Mouse (Mus musculus): ENCODE results near the gene Slc35e1. TPM values are rescaled to one million over a fixed set of nuclear protein-coding genes. Genes with fewer than 3 reads are reported as not detected.

Slc35e1 gene
- total RNA-seq (2021), result 10 to 100 TPM; 54.9 to 55.8 TPM
- long read RNA-seq, experiment 1, full-length matches to known transcripts, result 58 of 73 reads
- long read RNA-seq, experiment 1, partial matches to known transcripts, result 3 of 73 reads
- long read RNA-seq, experiment 1, other reads (novel, unspliced or antisense), result 12 of 73 reads
- long read RNA-seq, experiment 2, full-length matches to known transcripts, result 41 of 55 reads
- long read RNA-seq, experiment 2, partial matches to known transcripts, result 8 of 55 reads
- long read RNA-seq, experiment 2, other reads (novel, unspliced or antisense), result 6 of 55 reads

DNA sequence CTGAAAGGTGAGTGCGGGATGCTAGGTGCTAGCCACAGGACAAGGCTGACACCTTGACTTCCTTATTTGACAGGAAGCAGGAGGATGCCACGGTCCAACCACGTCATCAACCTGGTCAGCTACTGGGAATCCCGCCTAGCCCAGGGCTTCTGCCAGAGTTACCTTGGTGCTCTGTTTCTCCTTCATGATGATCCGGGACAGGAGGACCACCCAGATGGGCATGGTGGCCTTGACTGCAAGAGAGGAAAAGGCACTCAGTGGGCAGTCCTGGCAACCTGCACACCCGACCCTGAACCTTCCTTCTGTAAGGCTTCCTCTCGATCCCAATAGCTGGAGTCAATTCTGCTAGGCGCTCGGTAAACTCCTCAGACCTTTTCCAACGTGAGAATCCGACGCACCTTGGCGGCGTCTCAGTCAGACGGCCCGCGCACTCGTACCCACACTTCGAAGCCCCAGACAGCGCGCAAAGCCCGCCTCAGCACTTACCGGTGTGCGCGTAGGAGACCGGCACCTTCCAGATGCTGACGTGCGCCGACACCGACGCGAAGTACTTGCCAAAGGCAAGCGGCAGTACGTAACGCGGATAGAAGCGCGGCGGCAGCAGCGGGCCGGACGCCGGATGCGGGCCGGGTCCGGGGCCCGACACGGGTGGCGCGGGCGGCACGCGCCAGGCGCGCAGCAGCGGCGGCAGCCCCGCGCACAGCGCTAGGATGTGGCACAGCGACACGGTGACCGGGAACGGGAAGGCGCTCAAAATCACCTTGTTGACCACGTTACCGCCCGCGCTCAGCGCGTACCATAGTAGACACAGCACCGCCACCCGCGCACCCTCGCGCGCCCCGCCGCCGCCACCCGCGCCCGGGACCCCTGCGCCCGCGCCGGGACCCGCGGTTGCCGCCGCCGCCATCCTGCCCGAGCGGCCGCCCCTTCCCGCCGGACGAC lies at the start of gene Slc35e1:
Gene Slc35e1, minus strand, starts transcription at position 935 of the 942 bp plus-strand sequence.
- peak; percentile 27 to 44 for DNase-seq (ENCODE audit: low spot score in 2 of 2)

DNA sequence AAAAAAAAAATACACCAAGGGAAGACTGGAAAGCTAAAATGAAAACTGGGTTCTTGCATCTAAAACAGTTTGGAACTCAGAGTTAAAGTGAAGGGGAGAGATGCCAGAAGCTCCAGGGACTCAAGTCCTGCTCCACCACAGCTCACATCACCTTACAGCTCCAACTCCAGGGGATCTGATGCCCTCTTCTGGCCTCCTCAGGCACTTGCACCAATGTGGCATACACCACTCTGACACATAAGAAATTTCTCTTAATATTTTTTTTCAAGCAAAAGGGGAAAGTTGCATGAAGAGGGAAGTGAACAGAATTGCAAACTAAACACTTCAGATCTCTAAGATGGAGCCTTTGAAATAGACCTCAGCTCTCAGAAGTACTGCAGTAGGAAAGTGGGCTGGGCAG lies 46.8 kb upstream of the Slc35e1 start:
- no peak for DNase-seq (ENCODE audit: low spot score in 2 of 2)

- no peak for DNase-seq (ENCODE audit: low spot score in 2 of 2)
Measured at GRCm38 (mm10) chr8:72534888-72535287, 42.5 kb upstream of the Slc35e1 start.

DNA sequence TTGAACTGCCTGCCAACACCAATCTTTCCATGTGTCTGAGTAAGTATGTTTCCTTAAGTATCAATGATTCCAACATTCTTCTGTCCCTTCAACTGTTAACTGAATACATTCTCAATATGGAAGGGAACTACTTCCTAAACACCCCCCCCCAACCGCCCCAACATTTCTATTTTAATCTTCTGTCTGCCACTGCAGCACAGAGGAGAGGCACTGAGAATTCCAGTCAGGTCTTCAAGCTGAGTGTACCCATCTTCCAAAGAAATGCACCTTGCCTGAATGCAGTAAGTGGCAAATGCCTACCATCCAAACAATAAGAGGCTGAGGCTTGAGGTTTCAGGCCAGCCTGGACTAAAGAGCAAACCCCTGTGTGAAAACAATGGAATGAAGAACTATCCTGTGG lies 39.7 kb upstream of the Slc35e1 start:
- no peak for DNase-seq (ENCODE audit: low spot score in 2 of 2)

DNA sequence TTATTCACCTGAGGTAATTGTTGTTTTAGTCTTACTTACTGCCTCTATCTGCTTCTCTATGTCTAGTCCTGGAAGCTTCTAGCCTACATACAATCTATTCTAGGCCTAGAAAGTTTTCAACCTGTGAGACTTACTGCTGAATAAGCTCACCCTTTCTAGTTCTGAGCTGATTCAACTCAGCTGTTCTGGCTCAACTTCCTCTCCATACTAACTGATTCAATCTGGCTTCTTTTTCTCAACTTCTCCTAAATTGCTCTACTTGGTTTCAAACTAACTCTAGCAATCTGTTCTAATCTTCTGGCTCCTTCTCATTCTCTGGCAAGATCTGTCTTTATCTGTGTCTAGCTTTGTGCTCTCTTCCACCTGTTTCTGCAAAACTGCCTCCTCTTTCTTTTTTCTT lies 29.5 kb upstream of the Slc35e1 start:
- DNase-seq (ENCODE audit: low spot score in 2 of 2), result no peak

DNA sequence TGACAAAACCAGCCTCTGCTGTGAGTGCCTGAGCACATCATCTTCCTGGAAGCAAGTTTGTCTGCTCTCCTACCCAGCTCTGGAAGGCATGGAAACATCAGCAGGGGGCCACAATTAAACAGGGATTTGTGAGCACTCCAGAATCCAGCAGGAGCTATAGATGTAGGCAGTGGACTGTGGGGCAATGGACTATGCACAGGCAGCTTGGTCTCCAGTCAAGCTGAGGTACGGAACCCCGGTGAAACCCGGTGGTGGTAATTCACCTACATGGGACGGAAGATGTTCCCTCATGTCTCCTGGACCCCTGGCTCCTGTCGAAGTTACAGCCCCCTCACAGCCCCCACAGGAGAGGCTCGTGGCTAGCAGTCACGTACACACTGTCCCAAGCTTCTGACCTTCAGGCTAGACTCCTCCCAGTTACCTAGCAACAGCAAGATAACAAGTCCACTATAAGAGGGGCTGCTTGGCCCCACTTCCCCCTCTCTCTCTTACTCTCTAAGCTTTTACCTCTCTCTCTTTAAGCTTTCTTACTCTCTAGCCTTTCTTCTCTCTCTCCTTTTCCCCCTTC lies 25.1 kb upstream of the Slc35e1 start:
- DNase-seq (ENCODE audit: low spot score in 2 of 2), result no peak

DNA sequence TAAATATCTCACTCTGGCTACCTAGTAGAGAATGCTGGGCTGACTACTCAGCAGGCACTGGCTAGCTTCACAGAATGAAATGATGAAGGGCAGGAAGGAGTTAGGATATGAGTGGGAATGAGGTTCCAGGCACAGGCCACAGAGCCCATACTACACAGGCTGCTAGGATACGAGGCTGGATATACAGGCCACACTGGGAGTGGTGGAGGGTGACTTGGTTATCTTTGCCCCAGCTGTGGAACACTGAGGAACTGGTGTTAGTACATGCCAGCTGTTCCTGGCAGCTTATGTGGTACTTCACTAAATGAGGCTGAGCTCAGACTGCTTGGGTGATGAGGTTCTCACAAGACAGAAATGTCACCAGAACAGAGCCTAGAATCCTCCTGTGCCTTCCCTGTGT lies 20.7 kb upstream of the Slc35e1 start:
- no peak for DNase-seq (ENCODE audit: low spot score in 2 of 2)

GRCm38 (mm10) chr8:72512648-72513047 lies 20.2 kb upstream of the Slc35e1 start:
- DNase-seq (ENCODE audit: low spot score in 2 of 2), result no peak

DNA sequence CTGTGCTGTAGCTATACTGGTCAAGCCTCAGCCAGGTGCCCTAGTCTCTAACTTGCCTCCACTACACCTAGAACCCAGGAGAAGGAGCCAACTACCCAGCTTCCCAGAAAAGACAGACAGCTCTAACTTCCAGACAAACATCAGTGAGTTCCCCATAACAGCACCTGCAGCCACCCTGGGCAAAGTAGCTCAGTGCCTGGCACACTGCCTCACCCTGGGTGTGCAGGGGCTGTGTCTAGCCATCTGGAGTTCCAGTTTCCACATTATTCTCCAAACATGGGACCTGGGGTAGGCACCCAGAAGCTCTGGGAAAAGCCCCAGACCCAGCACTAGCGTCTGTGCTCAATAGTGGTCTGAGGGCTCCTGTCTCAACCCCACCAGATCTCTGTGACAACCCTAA lies 15.1 kb upstream of the Slc35e1 start:
- DNase-seq (ENCODE audit: low spot score in 2 of 2), result no peak

- DNase-seq (ENCODE audit: low spot score in 2 of 2), result no peak
Measured at GRCm38 (mm10) chr8:72504637-72505314, 12.4 kb upstream of the Slc35e1 start.

DNA sequence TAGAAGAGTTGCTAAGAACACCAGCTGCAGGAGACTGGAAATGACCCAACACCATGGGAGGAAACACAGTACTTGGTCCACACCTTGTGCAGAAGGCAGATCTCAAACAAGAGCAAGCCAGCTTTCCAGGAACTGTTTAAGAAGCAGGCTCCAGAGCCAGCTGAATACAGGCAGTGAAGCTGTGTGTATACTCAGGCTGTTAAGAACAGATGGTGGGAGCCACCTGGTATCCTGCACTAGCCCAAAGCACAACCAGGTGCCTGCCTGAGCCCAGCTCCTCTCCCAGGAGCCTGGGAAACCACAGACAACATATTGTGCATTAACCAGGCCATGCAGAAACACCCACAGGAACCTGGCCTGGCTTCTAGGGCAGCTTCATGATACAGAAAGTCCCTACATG lies 11.7 kb upstream of the Slc35e1 start:
- peak in 1 of 2 experiments; percentile 41 for DNase-seq (ENCODE audit: low spot score in 2 of 2)

DNA sequence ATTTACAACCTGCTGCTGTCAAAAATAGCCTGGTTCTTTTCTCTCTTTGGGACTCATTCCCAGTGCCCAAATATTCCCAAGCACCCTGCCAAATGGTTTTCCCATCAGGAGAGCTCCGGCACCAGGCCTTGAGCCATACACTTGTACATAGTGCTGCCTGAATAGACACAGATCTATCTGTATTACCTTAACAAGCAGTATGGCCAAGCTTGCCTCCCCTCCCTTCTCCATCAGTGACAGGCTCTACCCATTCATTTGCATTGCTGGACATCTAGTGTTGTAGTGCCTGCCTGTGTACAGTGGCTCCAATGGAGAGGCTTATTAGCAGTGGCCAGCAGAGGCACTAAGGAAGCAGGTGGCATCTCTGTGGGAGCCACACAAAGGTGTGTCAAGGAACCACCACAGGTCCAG lies 8.1 kb upstream of the Slc35e1 start:
- DNase-seq (ENCODE audit: low spot score in 2 of 2), result no peak

GRCm38 (mm10) chr8:72499521-72500284 lies 7.3 kb upstream of the Slc35e1 start:
- DNase-seq (ENCODE audit: low spot score in 2 of 2), result no peak

DNA sequence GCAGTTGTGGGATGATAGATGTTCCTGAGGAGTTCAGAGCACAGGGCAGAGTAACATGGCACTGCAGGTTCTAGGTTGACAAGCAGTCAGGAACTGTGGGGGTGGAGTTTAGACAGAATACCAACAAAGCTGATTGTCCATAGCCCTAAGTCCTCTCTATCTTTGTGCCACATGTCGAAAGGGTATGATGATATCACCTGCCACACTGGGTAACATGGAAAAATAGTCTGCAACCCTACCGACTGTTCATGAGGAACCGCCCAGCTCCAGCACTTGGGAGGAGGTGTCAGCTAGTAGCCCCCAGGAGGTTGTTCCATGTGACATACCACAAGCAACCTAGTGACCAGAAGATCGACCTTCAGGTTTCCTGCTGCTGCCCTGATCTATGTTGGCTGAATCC lies 6.1 kb upstream of the Slc35e1 start:
- no peak for DNase-seq (ENCODE audit: low spot score in 2 of 2)

DNA sequence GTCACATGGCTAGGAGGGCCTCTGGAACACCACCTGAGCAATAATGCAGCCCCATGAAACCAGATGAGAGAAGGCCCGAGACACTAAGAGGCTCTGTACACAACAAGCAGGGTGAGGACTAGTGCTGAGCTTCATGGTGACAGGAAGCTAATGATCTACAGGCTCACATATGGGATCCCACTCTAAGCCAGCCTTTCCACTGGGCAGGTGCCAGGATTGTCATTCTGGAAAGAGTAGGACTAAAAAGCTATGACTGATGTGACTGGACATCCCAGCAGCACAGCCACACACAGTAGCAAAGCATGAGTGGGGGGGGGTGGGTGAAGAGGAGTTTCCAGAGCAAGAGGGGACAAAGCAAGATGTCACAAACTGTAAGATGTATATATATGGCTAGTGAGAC lies 5.5 kb upstream of the Slc35e1 start:
- DNase-seq (ENCODE audit: low spot score in 2 of 2), result no peak

DNA sequence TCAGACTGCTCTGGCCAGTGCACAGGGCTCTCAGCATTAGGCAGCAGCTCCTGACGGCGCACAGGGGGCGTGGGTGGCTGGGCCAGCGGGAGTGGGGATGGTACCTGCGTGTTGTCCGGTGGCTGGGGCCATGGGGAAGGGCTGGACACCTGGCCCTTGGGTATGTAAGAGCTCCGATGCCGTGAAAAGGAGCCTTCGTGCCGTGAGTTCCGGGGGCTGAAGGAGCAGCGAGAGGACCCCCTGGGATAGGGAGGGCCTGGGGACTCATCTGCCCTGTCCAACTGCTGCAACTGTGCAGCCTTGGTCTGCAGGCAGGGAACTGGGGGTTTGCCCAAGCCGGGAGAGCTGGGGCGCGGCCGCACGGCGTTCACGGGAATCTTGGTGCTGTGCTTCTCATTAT lies 3.8 kb upstream of the Slc35e1 start:
- no peak for DNase-seq (ENCODE audit: low spot score in 2 of 2)

DNA sequence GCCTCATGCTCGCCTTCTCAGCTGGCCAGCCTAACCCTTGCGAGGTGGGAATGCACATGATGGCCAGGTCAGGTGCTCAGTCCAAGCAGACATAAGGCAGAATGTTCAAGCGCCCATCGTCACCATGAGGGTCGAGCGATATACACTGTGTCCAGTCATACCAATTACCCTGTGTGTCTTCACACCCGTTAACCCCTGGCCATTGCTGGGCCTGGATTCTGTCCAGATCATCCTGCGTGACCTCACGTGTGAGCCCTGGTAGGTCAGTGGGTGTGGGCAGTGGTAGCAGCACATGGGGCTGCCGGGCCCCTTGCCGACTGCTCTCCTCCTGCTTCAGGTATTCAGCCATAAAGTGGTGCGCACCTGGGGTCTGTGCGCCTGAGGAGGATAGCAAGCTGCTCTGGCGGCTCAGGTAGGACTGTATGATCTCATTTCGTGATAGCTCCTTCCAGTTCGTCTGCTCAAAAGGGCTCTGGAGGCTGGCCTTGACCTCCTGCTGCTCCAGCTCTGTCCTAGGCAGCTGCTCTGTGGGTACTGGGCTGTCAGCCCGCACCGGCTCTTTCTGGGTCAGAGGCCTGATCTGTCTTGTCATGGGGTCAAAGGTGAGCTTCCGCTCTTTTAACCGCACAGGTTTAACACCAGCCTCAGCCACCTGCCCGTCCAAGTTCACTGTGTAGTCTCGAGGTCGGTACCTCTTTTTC lies 3.1 kb upstream of the Slc35e1 start:
- no peak for DNase-seq (ENCODE audit: low spot score in 2 of 2)

- DNase-seq (ENCODE audit: low spot score in 2 of 2), result no peak
Measured at GRCm38 (mm10) chr8:72493381-72493780, 967 bp upstream of the Slc35e1 start.

- DNase-seq (ENCODE audit: low spot score in 2 of 2), result peak; percentile 100
Measured at GRCm38 (mm10) chr8:72492622-72493081, 238 bp upstream of the Slc35e1 start.

DNA sequence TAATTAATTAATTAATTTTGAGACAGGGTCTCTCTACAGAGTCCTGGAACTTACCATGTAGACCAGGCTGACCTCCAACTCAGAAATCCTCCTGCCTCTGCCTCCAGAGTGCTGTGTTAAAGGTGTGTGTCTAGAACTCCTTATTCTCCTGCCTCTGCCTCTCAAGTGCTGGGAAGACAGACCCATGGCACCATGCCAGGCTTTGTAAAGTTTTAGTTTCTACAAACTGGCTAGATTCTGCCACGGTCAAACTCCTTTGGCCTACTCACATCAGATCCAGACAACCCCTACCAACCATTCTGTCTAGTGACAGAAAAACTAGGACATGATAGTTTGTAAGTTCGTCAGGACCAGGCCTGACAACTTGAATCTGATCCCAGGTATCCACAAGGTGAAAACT lies 1.4 kb downstream of the Slc35e1 start:
- no peak for DNase-seq (ENCODE audit: low spot score in 2 of 2)
